Mouse (Mus musculus) layer of hippocampus, adult 11-12 months (tissue): ENCODE measurements around the gene Man2a1.

ENCODE experiments used
- DNase-seq: peaks from one replicate; pipeline ENCODE4 v3.0.0; 2022; ENCODE audit warnings: low spot score

Gene Man2a1

DNA sequence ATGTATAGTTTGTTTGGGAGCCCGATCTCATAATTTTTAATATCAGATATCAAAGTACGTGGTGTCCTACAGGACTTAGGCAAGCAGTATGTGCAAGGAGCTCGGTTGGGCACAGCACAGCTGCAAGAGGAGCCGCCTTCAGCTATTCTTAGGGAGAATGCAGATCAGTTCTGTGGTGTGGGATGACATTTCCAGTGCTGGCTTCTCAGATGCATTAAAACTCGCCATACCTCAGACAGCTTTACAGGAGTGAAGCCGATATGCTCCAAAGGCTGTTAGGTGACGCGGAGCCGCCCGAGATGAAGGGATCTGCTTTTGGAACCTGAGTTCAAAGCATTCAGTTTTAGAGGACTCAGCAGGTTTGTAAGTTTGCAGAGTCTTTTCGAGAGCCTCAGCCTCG, 30.0 kb downstream of the Man2a1 start:
- DNase-seq, result no peak

DNA sequence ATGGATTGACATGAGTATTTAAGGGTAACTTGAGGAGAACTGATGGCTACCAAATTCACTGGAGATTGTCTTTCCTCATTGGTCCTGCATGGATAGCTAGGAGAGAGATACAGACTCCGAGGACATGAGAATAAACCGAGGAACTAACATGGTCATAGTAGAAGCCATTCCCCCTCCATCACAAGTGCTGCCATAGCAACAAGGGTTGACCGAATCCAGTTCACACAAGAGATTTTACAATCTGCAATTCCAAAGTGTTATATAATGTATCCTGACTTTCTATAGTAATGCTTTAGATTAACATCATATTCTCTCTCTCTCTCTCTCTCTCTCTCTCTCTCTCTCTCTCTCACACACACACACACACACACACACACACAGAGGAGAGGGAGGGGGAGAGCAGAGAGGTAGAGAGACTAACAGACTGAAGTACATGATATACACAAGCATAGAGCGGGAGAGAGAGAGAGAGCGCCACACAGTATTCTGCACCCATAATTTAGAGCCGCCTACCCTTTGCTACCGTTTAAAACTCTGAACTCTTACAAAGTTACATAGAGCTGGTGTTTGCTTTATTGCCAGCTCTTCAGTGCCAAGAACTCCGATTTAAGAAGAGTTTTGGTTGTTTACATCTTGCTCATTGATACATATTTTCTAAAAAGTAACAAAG, 37.5 kb downstream of the Man2a1 start:
- no peak for DNase-seq

DNA sequence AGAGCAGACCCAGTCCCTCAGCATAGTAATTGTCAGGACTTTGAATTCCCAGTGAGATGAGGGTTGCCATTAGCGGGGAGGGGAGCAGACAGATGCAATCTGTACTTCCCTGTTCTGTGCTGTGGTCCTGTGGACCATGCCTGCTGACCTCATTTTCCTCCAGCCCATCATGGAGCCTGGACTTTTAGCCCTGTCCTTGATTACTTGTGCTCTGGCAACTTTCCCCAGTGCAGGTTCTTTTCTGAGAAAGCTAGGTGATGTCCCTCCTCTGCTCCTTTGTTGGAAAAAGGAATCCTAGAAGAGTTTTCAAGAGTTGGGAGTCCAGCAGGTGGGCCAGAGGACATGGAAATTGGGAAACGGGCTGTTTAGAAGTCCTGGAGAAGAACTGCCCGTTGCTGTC, 40.8 kb downstream of the Man2a1 start:
- DNase-seq, result no peak

DNA sequence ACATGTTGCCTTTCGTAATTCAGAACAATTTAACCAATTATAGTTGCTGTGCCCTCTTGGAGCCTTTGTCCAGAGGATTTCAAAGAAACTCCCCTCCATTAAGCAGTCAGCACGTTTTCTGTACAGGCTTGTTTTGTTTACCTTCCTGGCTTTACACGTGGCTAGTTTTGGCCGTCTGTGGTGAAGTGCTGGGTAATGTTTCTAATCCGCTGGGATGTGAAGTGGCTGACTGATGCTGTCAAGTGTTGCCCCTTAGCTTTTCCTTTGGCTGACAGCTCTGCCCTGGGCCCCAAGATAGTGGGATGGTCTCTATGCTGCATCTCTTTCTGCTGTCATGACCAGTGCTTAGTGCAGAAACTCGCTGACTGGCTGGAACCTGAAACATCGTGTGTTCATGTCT, 43.1 kb downstream of the Man2a1 start:
- no peak for DNase-seq

DNA sequence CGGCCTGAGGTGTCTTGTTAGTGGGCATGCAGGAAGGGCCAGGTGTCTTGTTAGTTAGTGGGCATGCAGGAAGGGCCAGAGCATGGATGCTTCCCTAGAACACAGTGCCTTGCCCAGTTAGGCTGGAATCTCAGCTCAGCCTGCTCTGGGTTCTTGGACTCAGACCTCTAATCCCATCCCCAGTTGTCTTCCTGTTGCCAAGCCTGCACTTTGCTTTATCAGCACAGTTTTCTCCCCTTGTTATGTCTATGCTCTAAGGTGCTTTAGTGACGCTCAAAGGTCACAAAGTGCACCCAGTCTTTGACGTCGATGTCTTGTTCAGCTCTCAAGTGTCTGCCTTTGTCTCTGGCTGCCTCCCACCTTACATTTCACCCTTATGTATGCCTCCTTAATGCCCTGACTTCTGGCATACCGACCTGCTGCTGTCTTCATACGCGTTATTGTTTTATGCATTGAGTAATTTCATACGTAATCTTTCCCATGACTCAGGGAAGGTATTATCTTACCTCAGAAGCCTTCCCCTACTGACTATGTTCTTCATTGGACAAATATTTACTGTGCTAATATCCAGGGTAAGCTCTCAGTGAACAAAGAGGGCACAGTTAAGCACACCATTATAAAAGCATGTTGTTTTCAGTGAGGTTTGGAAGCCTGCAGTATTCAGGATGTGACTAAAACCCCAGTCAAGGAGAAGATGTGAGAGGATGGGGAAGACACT, 44.5 kb downstream of the Man2a1 start:
- DNase-seq, result no peak

DNA sequence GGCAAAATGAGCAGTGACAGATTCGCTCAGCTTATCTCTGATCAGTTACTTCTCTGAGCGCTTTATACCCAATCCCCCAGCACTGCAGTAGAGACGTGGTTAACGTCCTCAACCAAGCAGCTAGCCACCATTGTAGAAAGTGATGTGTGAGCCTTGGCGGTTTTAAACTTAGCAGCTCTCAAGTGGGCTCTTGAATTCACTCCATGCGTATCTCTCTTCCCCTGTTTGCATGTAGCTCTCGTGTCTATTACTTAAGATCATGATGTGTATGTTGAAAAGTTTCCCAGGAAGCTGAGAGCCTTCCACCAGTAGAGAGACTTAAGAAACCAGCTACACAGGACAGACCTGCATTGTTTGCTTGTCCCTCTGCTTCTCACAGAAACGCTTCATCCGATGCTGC, 46.9 kb downstream of the Man2a1 start:
- DNase-seq, result no peak

- DNase-seq, result no peak
Observed at GRCm38 (mm10) chr17:64650702-64651101, 50.2 kb downstream of the Man2a1 start.

GRCm38 (mm10) chr17:64653621-64654020, 53.1 kb downstream of the Man2a1 start:
- DNase-seq, result no peak

DNA sequence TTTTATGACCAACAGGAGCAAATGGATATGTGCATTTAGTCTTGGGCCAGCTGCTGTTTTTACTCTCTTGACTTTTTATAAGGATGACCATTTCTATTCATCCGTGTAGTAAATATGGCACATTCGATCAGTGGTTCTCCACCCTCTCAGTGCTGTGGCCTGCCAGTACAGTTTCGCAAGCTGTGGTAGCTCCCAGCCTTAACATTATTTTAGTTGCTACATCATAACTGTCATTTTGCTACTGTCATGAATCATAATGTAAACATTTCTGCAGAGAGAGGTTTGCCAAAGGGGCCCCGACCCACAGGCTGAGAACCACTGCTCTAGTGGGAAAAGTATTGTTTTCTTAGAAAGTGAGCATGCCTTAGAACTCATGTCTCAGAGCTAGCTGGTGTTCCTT, 59.1 kb downstream of the Man2a1 start:
- no peak for DNase-seq

- peak; percentile 11 for DNase-seq
Observed at GRCm38 (mm10) chr17:64666518-64666917, 66.0 kb downstream of the Man2a1 start.

DNA sequence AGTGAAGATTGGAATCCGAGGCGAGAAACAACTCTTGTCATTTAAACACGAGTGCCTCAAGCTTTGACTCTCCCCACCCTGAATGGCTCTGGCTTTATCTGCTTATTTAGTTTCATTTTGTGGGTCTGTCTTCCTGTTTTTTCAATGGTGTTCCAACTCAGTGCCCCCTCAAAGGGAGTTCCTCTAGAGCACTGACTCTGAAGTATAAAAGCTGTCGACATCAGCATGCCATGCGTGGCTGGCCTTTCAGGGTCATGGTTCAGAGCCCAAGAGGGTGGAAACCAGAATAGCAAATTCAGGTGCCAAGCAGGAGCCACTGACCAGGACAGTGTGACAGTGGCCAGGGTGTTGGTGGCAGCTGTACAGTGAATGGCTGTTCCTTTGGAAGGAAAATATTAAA, 68.0 kb downstream of the Man2a1 start:
- no peak for DNase-seq

- no peak for DNase-seq
Observed at GRCm38 (mm10) chr17:64674401-64674800, 73.9 kb downstream of the Man2a1 start.

DNA sequence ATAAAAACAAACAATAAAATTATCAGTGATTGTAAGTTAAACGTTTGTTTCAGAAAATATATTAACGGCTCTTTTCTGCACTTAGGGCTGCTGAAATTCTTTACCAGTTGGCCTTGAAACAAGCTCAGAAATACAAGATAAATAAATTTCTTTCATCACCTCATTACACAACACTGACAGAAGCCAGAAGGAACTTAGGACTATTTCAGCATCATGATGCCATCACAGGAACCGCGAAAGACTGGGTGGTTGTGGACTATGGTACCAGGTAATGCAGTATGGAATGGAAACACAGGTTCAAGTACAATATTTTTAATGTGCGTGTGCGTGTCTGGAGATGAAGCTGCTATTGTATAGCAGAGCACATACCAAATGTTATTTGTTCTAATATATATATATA, 74.4 kb downstream of the Man2a1 start:
- DNase-seq, result no peak

- peak; percentile 32 for DNase-seq
Observed at GRCm38 (mm10) chr17:64676735-64677469, 76.4 kb downstream of the Man2a1 start.

DNA sequence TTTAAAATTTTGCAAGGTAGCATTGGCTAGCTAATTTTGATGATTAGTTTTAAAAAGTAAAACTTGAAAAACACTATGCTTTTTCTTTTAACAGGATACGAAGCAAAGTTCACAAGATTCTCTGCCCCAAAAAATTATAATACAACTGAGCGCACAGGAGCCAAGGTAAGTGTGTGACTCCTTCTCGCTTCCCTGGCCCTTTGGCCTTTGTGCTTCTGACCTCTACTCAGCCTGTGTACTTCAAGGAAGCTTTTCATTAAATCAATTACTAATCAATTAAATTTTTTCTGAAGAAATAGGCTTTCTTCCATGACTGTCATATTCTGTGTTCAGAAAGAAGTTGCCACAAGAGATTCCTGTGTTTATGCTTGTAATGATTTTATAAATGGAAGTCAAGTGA, 80.9 kb downstream of the Man2a1 start:
- no peak for DNase-seq

GRCm38 (mm10) chr17:64681927-64682326, 81.4 kb downstream of the Man2a1 start:
- no peak for DNase-seq

DNA sequence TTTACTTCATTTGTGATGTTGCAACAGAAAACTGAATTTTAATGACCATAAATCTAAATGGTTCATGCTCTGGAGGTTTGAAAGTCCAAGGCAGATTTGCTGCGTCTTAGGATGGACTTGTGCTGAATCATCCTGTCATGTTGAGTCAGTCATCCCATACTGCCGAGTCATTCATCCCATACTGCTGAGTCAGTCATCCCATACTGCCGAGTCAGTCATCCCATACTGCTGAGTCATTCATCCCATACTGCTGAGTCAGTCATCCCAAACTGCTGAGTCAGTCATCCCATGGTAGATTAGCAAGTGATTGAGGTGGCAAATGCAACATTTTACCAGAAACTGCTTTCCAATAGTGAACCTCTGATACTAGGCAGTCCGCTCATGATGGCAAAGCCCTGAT, 83.6 kb downstream of the Man2a1 start:
- no peak for DNase-seq

- DNase-seq, result no peak
Observed at GRCm38 (mm10) chr17:64685216-64685903, 84.8 kb downstream of the Man2a1 start.

GRCm38 (mm10) chr17:64689614-64690013, 89.1 kb downstream of the Man2a1 start:
- DNase-seq, result no peak

GRCm38 (mm10) chr17:64697277-64697831, 96.8 kb downstream of the Man2a1 start:
- no peak for DNase-seq

- no peak for DNase-seq
Observed at GRCm38 (mm10) chr17:64698516-64698915, 98.0 kb downstream of the Man2a1 start.

- DNase-seq, result no peak
Observed at GRCm38 (mm10) chr17:64703649-64704230, 103.2 kb downstream of the Man2a1 start.
